Mouse (Mus musculus) MEL (cell line): ENCODE results near the gene Nemp1. TPM values are rescaled to one million over a fixed set of nuclear protein-coding genes. Genes with fewer than 3 reads are reported as not detected.
A peak's percentile ranks its signal among the peaks of the same experiment; 100 is the strongest.

Experiments
- DNase-seq: peaks from one replicate; pipeline ENCODE4 v3.0.0; 2011; ENCODE audit warnings: low read depth, low spot score
- H3K27ac ChIP-seq: 2 replicates; pipeline ENCODE4 v1.5.1; 2012; ENCODE audit warnings: low read depth, mild to moderate bottlenecking, control low read depth, low read length, moderate library complexity; ENCODE audit not compliant: control insufficient read depth
- H3K27me3 ChIP-seq, 2 experiments: fragments of 150-350 bp in 1 of 2; sonication (generic) in 1 of 2; 2 replicates each; pipeline ENCODE4 v1.6.1; 2012; ENCODE audit warnings: low read length in 2 of 2, mild to moderate bottlenecking in 2 of 2, improper control_type of control experiment in 1 of 2, moderate library complexity in 1 of 2; ENCODE audit not compliant: insufficient read depth in 2 of 2, control insufficient read depth in 1 of 2
- H3K36me3 ChIP-seq, 2 experiments: 2 replicates each; pipeline ENCODE4 v1.6.1; 2012 to 2014; ENCODE audit warnings: low read length in 2 of 2, improper control_type of control experiment in 1 of 2, inconsistent platforms in 1 of 2, mild to moderate bottlenecking in 1 of 2; ENCODE audit not compliant: insufficient read depth in 2 of 2, control insufficient read depth in 1 of 2
- H3K4me1 ChIP-seq, 2 experiments: fragments of 150-350 bp in 1 of 2; sonication (generic) in 1 of 2; 2 replicates each; pipeline ENCODE4 v1.6.1; 2012; ENCODE audit warnings: low read length in 2 of 2, improper control_type of control experiment in 1 of 2, mild to moderate bottlenecking in 1 of 2; ENCODE audit not compliant: insufficient read depth in 2 of 2, control insufficient read depth in 1 of 2
- H3K4me3 ChIP-seq, 2 experiments: fragments of 150-350 bp in 1 of 2; sonication (generic) in 1 of 2; 2 replicates each; pipeline ENCODE4 v1.5.1; 2012; ENCODE audit warnings: low read depth in 2 of 2, low read length in 2 of 2, mild to moderate bottlenecking in 2 of 2, moderate library complexity in 2 of 2, control low read depth in 1 of 2, improper control_type of control experiment in 1 of 2; ENCODE audit not compliant: control insufficient read depth in 1 of 2, insufficient read depth in 1 of 2
- H3K79me2 ChIP-seq: 2 replicates; pipeline ENCODE4 v1.6.1; 2012; ENCODE audit warnings: mild to moderate bottlenecking, low read length, moderate library complexity; ENCODE audit not compliant: control insufficient read depth, poor library complexity, insufficient read depth
- H3K9ac ChIP-seq: 2 replicates; pipeline ENCODE4 v1.6.1; 2012; ENCODE audit warnings: low read depth, mild to moderate bottlenecking, control low read depth, low read length, moderate library complexity; ENCODE audit not compliant: control insufficient read depth, poor library complexity, severe bottlenecking
- H3K9me3 ChIP-seq: fragments of 150-350 bp; sonication (generic); replicated peaks from 2 replicates; pipeline ENCODE4 v1.6.1; 2012; ENCODE audit warnings: mild to moderate bottlenecking, low read length, improper control_type of control experiment, moderate library complexity; ENCODE audit not compliant: insufficient read depth
- BHLHE40 ChIP-seq: IDR thresholded peaks from 2 replicates; pipeline ENCODE4 v1.6.1; 2012; ENCODE audit warnings: low read depth, mild to moderate bottlenecking, inconsistent platforms, low read length, improper control_type of control experiment, borderline replicate concordance
- CHD2 ChIP-seq: IDR thresholded peaks from 2 replicates; pipeline ENCODE4 v1.6.1; 2011; ENCODE audit warnings: low read length, improper control_type of control experiment
- CTCF ChIP-seq, 3 experiments: IDR thresholded peaks in 2 of 3; conservative IDR thresholded peaks in 1 of 3; 2 replicates each; pipeline ENCODE4 v1.5.1; 2011 to 2012; ENCODE audit warnings: low read length in 3 of 3, low read depth in 2 of 3, mild to moderate bottlenecking in 2 of 3, improper control_type of control experiment in 1 of 3, inconsistent platforms in 1 of 3, mixed read lengths in 1 of 3, moderate library complexity in 1 of 3; ENCODE audit not compliant: control insufficient read depth in 1 of 3, insufficient read depth in 1 of 3, poor library complexity in 1 of 3, severe bottlenecking in 1 of 3
- E2F4 ChIP-seq: IDR thresholded peaks from 2 replicates; pipeline ENCODE4 v1.6.1; 2011; ENCODE audit warnings: low read depth, low read length, improper control_type of control experiment, borderline replicate concordance
- EP300 ChIP-seq, 2 experiments: IDR thresholded peaks; 2 replicates each; pipeline ENCODE4 v1.6.1; 2011; ENCODE audit warnings: improper control_type of control experiment in 2 of 2, low read length in 2 of 2, low read depth in 1 of 2, mild to moderate bottlenecking in 1 of 2
- ETS1 ChIP-seq: IDR thresholded peaks from 2 replicates; pipeline ENCODE4 v1.6.1; 2012; ENCODE audit warnings: low read depth, mild to moderate bottlenecking, inconsistent platforms, low read length, improper control_type of control experiment, moderate library complexity
- GABPA ChIP-seq: IDR thresholded peaks from 2 replicates; pipeline ENCODE4 v1.6.1; 2012; ENCODE audit warnings: low read depth, mild to moderate bottlenecking, inconsistent platforms, low read length, improper control_type of control experiment, moderate library complexity
- GATA1 ChIP-seq: IDR thresholded peaks from 2 replicates; pipeline ENCODE4 v1.6.1; 2011; ENCODE audit warnings: low read depth, low read length, improper control_type of control experiment
- HCFC1 ChIP-seq: IDR thresholded peaks from 2 replicates; pipeline ENCODE4 v1.6.1; 2012; ENCODE audit warnings: low read depth, mild to moderate bottlenecking, inconsistent platforms, low read length, improper control_type of control experiment, moderate library complexity
- KAT2A ChIP-seq: conservative IDR thresholded peaks from 2 replicates; pipeline ENCODE4 v1.6.1; 2012; ENCODE audit warnings: low read depth, low read length, improper control_type of control experiment, inconsistent platforms
- MAFK ChIP-seq: IDR thresholded peaks from 2 replicates; pipeline ENCODE4 v1.6.1; 2011; ENCODE audit warnings: low read depth, mild to moderate bottlenecking, low read length, improper control_type of control experiment, borderline replicate concordance
- MAX ChIP-seq: IDR thresholded peaks from 2 replicates; pipeline ENCODE4 v1.6.1; 2011; ENCODE audit warnings: low read length, improper control_type of control experiment
- MAZ ChIP-seq: IDR thresholded peaks from 2 replicates; pipeline ENCODE4 v1.6.1; 2012; ENCODE audit warnings: low read depth, mild to moderate bottlenecking, inconsistent platforms, low read length, improper control_type of control experiment
- MXI1 ChIP-seq: IDR thresholded peaks from 2 replicates; pipeline ENCODE4 v1.6.1; 2011; ENCODE audit warnings: mild to moderate bottlenecking, low read depth, low read length, improper control_type of control experiment
- MYC ChIP-seq: IDR thresholded peaks from 2 replicates; pipeline ENCODE4 v1.6.1; 2011; ENCODE audit warnings: low read depth, mild to moderate bottlenecking, low read length, improper control_type of control experiment, moderate library complexity
- NELFE ChIP-seq: IDR thresholded peaks from 2 replicates; pipeline ENCODE4 v1.6.1; 2011; ENCODE audit warnings: low read depth, low read length, improper control_type of control experiment
- NRF1 ChIP-seq: IDR thresholded peaks from 2 replicates; pipeline ENCODE4 v1.6.1; 2014; ENCODE audit warnings: low read depth, mild to moderate bottlenecking, inconsistent platforms, low read length, improper control_type of control experiment, moderate library complexity; ENCODE audit not compliant: poor library complexity, insufficient read depth, severe bottlenecking
- POLR2A ChIP-seq, 2 experiments: IDR thresholded peaks; 2 replicates each; pipeline ENCODE4 v1.6.1; 2011 to 2012; ENCODE audit warnings: low read length in 2 of 2, mild to moderate bottlenecking in 2 of 2, control low read depth in 1 of 2, improper control_type of control experiment in 1 of 2, low read depth in 1 of 2, moderate library complexity in 1 of 2; ENCODE audit not compliant: control insufficient read depth in 1 of 2, insufficient read depth in 1 of 2, poor library complexity in 1 of 2
- POLR2AphosphoS2 ChIP-seq: IDR thresholded peaks from 2 replicates; pipeline ENCODE4 v1.6.1; 2011; ENCODE audit warnings: low read length, improper control_type of control experiment
- POLR2AphosphoS5 ChIP-seq: IDR thresholded peaks from 2 replicates; pipeline ENCODE4 v1.6.1; 2012; ENCODE audit warnings: low read depth, borderline replicate concordance, mild to moderate bottlenecking, inconsistent platforms, low read length, moderate library complexity, mixed read lengths
- RAD21 ChIP-seq: IDR thresholded peaks from 2 replicates; pipeline ENCODE4 v1.6.1; 2011; ENCODE audit warnings: mild to moderate bottlenecking, low read depth, low read length, improper control_type of control experiment
- RCOR1 ChIP-seq: IDR thresholded peaks from 2 replicates; pipeline ENCODE4 v1.6.1; 2012; ENCODE audit warnings: low read depth, mild to moderate bottlenecking, inconsistent platforms, low read length, improper control_type of control experiment
- SIN3A ChIP-seq: IDR thresholded peaks from 2 replicates; pipeline ENCODE4 v1.6.1; 2012; ENCODE audit warnings: low read length, improper control_type of control experiment, inconsistent platforms
- SMC3 ChIP-seq: IDR thresholded peaks from 2 replicates; pipeline ENCODE4 v1.6.1; 2011; ENCODE audit warnings: low read depth, low read length, improper control_type of control experiment
- TAL1 ChIP-seq: IDR thresholded peaks from 2 replicates; pipeline ENCODE4 v1.6.1; 2012; ENCODE audit warnings: mild to moderate bottlenecking, inconsistent platforms, low read length, moderate library complexity, mixed read lengths
- TBP ChIP-seq: IDR thresholded peaks from 2 replicates; pipeline ENCODE4 v1.8.0; 2011; ENCODE audit warnings: low read depth, low read length, improper control_type of control experiment
- UBTF ChIP-seq: IDR thresholded peaks from 2 replicates; pipeline ENCODE4 v1.6.1; 2012; ENCODE audit warnings: low read depth, mild to moderate bottlenecking, inconsistent platforms, low read length, improper control_type of control experiment, moderate library complexity, borderline replicate concordance; ENCODE audit not compliant: insufficient read depth
- USF1 ChIP-seq: IDR thresholded peaks from 2 replicates; pipeline ENCODE4 v1.6.1; 2014; ENCODE audit warnings: low read depth, mild to moderate bottlenecking, inconsistent platforms, low read length, improper control_type of control experiment, moderate library complexity
- USF2 ChIP-seq, 2 experiments: IDR thresholded peaks; 2 replicates each; pipeline ENCODE4 v1.6.1; 2011 to 2012; ENCODE audit warnings: improper control_type of control experiment in 2 of 2, low read length in 2 of 2, borderline replicate concordance in 1 of 2, inconsistent platforms in 1 of 2, low read depth in 1 of 2, mild to moderate bottlenecking in 1 of 2; ENCODE audit not compliant: insufficient read depth in 1 of 2
- ZC3H11A ChIP-seq: IDR thresholded peaks from 2 replicates; pipeline ENCODE4 v1.6.1; 2012; ENCODE audit warnings: low read depth, mild to moderate bottlenecking, inconsistent platforms, low read length, improper control_type of control experiment
- ZKSCAN1 ChIP-seq: IDR thresholded peaks from 2 replicates; pipeline ENCODE4 v1.6.1; 2012; ENCODE audit warnings: low read depth, mild to moderate bottlenecking, inconsistent platforms, low read length, improper control_type of control experiment, moderate library complexity
- ZMIZ1 ChIP-seq: IDR thresholded peaks from 2 replicates; pipeline ENCODE4 v1.6.1; 2012; ENCODE audit warnings: low read depth, mild to moderate bottlenecking, inconsistent platforms, low read length, improper control_type of control experiment, moderate library complexity
- ZNF384 ChIP-seq: IDR thresholded peaks from 2 replicates; pipeline ENCODE4 v1.6.1; 2012; ENCODE audit warnings: low read depth, mild to moderate bottlenecking, inconsistent platforms, low read length, improper control_type of control experiment
- polyA plus RNA-seq, 2 experiments: library from polyadenylated mRNA; stranded (reverse) in 1 of 2; unstranded in 1 of 2; fragments of >175 nt in 1 of 2; fragments of >200 nt in 1 of 2; gene quantifications; 2 replicates each; pipeline versions ENCODE4 v1.2.1 to v1.2.4; 2012; ENCODE audit warnings: low replicate concordance in 2 of 2, low read depth in 1 of 2; ENCODE audit not compliant: insufficient read length in 2 of 2, insufficient read depth in 1 of 2, missing spikeins in 1 of 2
- total RNA-seq: library from RNA; depleted of rRNA; stranded (reverse); fragments of 300-350 nt; gene quantifications from 2 replicates; pipeline ENCODE4 v1.2.3, GENCODE M21; 2012

The Nemp1 gene
- total and polyA plus RNA-seq, 3 experiments, result 12.1 to 13.9 TPM; not detected in 1

DNA sequence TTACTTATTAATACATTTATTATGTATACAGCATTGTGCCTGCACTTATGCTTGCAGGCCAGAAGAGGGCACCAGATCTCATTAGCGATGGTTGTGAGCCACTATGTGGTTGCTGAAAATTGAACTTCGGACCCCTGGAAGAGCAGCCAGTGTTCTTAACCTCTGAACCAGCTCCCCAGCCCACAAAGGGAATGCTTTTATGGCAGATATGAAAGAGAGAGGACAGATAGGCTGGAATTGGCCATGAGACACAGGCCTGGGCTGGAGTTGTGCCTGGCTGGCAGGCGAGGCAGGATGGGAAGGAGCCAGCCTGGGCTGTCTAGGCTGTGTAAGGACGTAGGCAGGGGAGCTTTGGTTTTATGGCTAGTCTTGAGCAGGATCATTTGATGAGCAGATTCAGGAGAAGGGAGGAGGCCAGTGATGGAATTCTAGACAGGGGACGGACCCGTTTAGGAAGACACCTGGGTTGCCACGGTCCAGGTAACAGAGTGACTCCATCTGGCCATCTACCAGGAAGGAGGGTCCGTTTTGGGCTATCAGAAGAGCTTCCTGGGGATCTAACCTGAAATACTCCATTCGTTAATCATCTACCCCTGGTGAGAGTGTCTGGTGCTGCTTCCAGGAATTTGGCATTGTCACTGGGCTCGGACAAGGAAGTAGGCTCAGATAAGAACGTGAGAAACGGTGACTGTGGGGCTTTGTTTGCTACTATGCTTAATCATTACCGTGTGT is 71.6 kb downstream of the Nemp1 start (continued):
- TF ChIP-seq TBP (peak; percentile 39; the same call in 1 of the 2 replicates), GATA1 (peak; percentile 71), SIN3A (peak; percentile 55; the same call in 1 of the 2 replicates), HCFC1 (no peak)

DNA sequence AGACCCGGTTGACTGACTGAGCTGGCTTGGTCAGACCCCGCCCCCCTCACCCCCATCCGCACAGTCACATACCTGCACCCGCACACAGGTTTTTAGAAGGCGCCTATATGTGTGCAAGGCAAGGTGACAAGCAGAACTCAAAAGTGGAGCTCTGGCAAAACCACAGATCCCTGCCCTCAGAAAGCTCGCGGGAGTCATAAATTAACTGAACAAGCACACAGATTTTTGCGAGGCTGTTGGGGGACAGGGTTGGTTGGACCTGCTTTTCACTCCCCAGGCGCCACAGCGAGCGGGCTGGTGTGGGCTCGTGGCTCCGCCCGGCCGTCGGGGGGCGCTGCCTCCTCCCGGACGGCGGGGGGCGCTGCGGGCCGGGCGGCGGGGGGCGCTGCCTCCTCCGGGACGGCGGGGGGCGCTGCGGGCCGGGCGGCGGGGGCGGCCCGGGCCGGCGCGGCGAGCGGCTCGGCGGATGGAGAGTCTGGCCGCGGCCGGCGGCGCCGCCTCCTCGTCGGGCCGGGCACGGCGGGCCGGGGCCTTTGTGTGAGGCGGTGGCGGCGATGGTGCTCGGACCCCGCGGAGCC is 72.5 kb downstream of the Nemp1 start, which contains the start of gene Zbtb39:
Gene Zbtb39 (plus strand): TSS at position 456 of the 578 bp plus-strand sequence.
- Histone ChIP-seq H3K9ac (peak within 1 kb of the TSS; percentile 90), H3K79me2 (peaks cover 9% of the 10 kb centered on the region), H3K4me1 (peaks cover 5 to 23% of the 10 kb centered on the region in 2 experiments; a peak in 3 of 4 replicates), H3K36me3 (peaks cover 2 to 23% of the 10 kb centered on the region in 2 experiments; a peak in 2 of 4 replicates), H3K4me3 (peak within 1 kb of the TSS; percentile 69), H3K27ac (peak within 1 kb of the TSS; percentile 73), H3K9me3 (no peaks in the 10 kb centered on the region), H3K27me3 (no peaks in the 10 kb centered on the region)
- DNase-seq, result peak; percentile 81
- 0 out of 2 replicates have a peak, but pooled peaks have one; percentile 50 for TF ChIP-seq MXI1
- TF ChIP-seq EP300 (IDR thresholded peaks at IDR 0.05; ENCODE audit: low read depth in 1 of 2, low read length in 2 of 2), result no peak; a peak in 1 of 4 replicates
- no peak for TF ChIP-seq POLR2AphosphoS2
- TF ChIP-seq MYC, result no peak
- TF ChIP-seq ZMIZ1, result no peak
- no peak for TF ChIP-seq BHLHE40
- TF ChIP-seq USF1, result no peak
- no peak for TF ChIP-seq RAD21
- TF ChIP-seq NRF1, result no peak
- no peak for TF ChIP-seq MAFK
- peak in 1 of 2 experiments; percentile 34; a peak in 1 of 4 replicates for TF ChIP-seq POLR2A (IDR thresholded peaks at IDR 0.05; ENCODE audit: control insufficient read depth in 1 of 2, insufficient read depth in 1 of 2, low read depth in 1 of 2, low read length in 2 of 2, poor library complexity in 1 of 2)
- TF ChIP-seq SMC3, result peak; percentile 25; the same call in 1 of the 2 replicates
- TF ChIP-seq UBTF, result no peak
- TF ChIP-seq USF2 (IDR thresholded peaks at IDR 0.05; ENCODE audit: borderline replicate concordance in 1 of 2, insufficient read depth in 1 of 2, low read depth in 1 of 2, low read length in 2 of 2), result no peak
- peak; percentile 75; the same call in 1 of the 2 replicates for TF ChIP-seq MAZ
- TF ChIP-seq HCFC1, result peak; percentile 53; the same call in 1 of the 2 replicates
- no peak for TF ChIP-seq ZKSCAN1
- TF ChIP-seq CHD2, result no peak
- no peak for TF ChIP-seq TBP
- TF ChIP-seq NELFE, result peak; percentile 39; the same call in 1 of the 2 replicates
- no peak for TF ChIP-seq RCOR1
- TF ChIP-seq ZNF384, result no peak
- TF ChIP-seq KAT2A, result no peak
- TF ChIP-seq GABPA, result no peak
- no peak for TF ChIP-seq MAX
- TF ChIP-seq CTCF (IDR thresholded peaks at IDR 0.05 in 2 of 3, conservative IDR thresholded peaks at IDR 0.05 in 1 of 3; ENCODE audit: control insufficient read depth in 1 of 3, insufficient read depth in 1 of 3, low read depth in 2 of 3, low read length in 3 of 3, poor library complexity in 1 of 3, severe bottlenecking in 1 of 3), result peak in 2 of 3 experiments; percentile 83 to 99; a peak in 5 of 6 replicates
- no peak for TF ChIP-seq E2F4
- TF ChIP-seq POLR2AphosphoS5, result no peak
- no peak for TF ChIP-seq ZC3H11A
- no peak for TF ChIP-seq ETS1
- TF ChIP-seq GATA1, result no peak
- no peak for TF ChIP-seq TAL1
